Mouse (Mus musculus) heart, embryonic 10.5 days (tissue): ENCODE measurements around the gene Clec4g. TPM values are rescaled to one million over a fixed set of nuclear protein-coding genes. Genes with fewer than 3 reads are reported as not detected.

Experiments
- DNase-seq: peaks from one replicate; pipeline ENCODE4 v3.0.0-alpha.2; 2017; ENCODE audit warnings: low spot score
- H3K27ac ChIP-seq: fragments of 300-500 bp; sonication (generic); 2 replicates; pipeline ENCODE4 v1.5.1; 2016; ENCODE audit warnings: mild to moderate bottlenecking
- H3K27me3 ChIP-seq: fragments of 300-500 bp; sonication (generic); 2 replicates; pipeline ENCODE4 v1.6.1; 2016; ENCODE audit warnings: mild to moderate bottlenecking; ENCODE audit not compliant: poor library complexity, insufficient read depth, severe bottlenecking
- H3K36me3 ChIP-seq: fragments of 300-500 bp; sonication (generic); 2 replicates; pipeline ENCODE4 v1.6.1; 2016; ENCODE audit warnings: mild to moderate bottlenecking, moderate library complexity
- H3K4me1 ChIP-seq: fragments of 300-500 bp; sonication (generic); 2 replicates; pipeline ENCODE4 v1.6.1; 2016; ENCODE audit warnings: mild to moderate bottlenecking
- H3K4me3 ChIP-seq: fragments of 300-500 bp; sonication (generic); 2 replicates; pipeline ENCODE4 v1.5.1; 2016; ENCODE audit warnings: mild to moderate bottlenecking, moderate library complexity
- H3K9me3 ChIP-seq: fragments of 300-500 bp; sonication (generic); 2 replicates; pipeline ENCODE4 v1.6.1; 2016; ENCODE audit warnings: mild to moderate bottlenecking, moderate library complexity
- WGBS: fragments of 180-500 bp; shearing (Covaris S2); methylation state at CpG from one replicate; pipeline ENCODE4 v1.1.7; 2016; 5-methylcytosine and 5-hydroxymethylcytosine counted together
- polyA plus RNA-seq: library from polyadenylated mRNA; unstranded; fragments of >200 nt; fragmentation: Nextera tagmentation; extraction: Ambion mirVana; gene quantifications from 2 replicates; pipeline ENCODE4 v1.2.1, GENCODE M21; 2016

The Clec4g gene
- polyA plus RNA-seq, 1 experiment from 2014 or later: 4.3 TPM

GRCm38 (mm10) chr8:3705711-3706110, 14.7 kb downstream of the Clec4g start:
- H3K9me3 ChIP-seq: no peaks in the 10 kb centered on the region
- H3K4me1 ChIP-seq: peaks cover 7% of the 10 kb centered on the region; the same call in 1 of the 2 replicates
- H3K27me3 ChIP-seq: no peaks in the 10 kb centered on the region
- no peak overlapping the region for H3K27ac ChIP-seq
- DNase-seq: no peak
- WGBS: 61% methylated on average over 4 of the region's 4 CpGs
- H3K4me3 ChIP-seq: no peak overlapping the region
- H3K36me3 ChIP-seq: no peaks in the 10 kb centered on the region

GRCm38 (mm10) chr8:3701491-3701890, 19.0 kb downstream of the Clec4g start:
- H3K27me3 ChIP-seq: no peaks in the 10 kb centered on the region; the same call in 1 of the 2 replicates
- H3K4me3 ChIP-seq: no peak overlapping the region
- no peaks in the 10 kb centered on the region for H3K36me3 ChIP-seq
- H3K27ac ChIP-seq: no peak overlapping the region
- H3K4me1 ChIP-seq: no peaks in the 10 kb centered on the region
- 91% methylated on average over 1 of the region's 1 CpGs for WGBS
- no peak for DNase-seq
- H3K9me3 ChIP-seq: no peaks in the 10 kb centered on the region

GRCm38 (mm10) chr8:3694121-3694520, 26.3 kb downstream of the Clec4g start, which contains the start of gene Fcer2a:
Gene Fcer2a (minus strand): TSS chr8:3694175.
- no peak for DNase-seq
- no peaks in the 10 kb centered on the region for H3K4me1 ChIP-seq
- H3K27ac ChIP-seq: no peak within 1 kb of the TSS
- no peaks in the 10 kb centered on the region for H3K36me3 ChIP-seq
- H3K4me3 ChIP-seq: no peak within 1 kb of the TSS
- WGBS: 76% methylated on average over 3 of the region's 3 CpGs
- no peaks in the 10 kb centered on the region; the same call in 1 of the 2 replicates for H3K27me3 ChIP-seq
- no peaks in the 10 kb centered on the region for H3K9me3 ChIP-seq

- 69% methylated on average over 3 of the region's 3 CpGs for WGBS
- no peak for DNase-seq
- H3K9me3 ChIP-seq: no peaks in the 10 kb centered on the region
Measured at GRCm38 (mm10) chr8:3690774-3691173, 29.7 kb downstream of the Clec4g start.

GRCm38 (mm10) chr8:3687537-3687936, 32.9 kb downstream of the Clec4g start:
- Histone ChIP-seq H3K9me3 (no peaks in the 10 kb centered on the region), H3K36me3 (0 out of 2 replicates have a peak, but pooled peaks cover under 1% of the 10 kb centered on the region), H3K4me1 (no peaks in the 10 kb centered on the region), H3K27ac (no peak overlapping the region), H3K27me3 (no peaks in the 10 kb centered on the region), H3K4me3 (no peak overlapping the region)
- 68% methylated on average over 6 of the region's 6 CpGs for WGBS
- no peak for DNase-seq

More at GRCm38 (mm10) chr8:3690774-3691173, 29.7 kb downstream of the Clec4g start:
- Histone ChIP-seq H3K4me3 (no peak overlapping the region), H3K4me1 (no peaks in the 10 kb centered on the region), H3K27me3 (no peaks in the 10 kb centered on the region), H3K36me3 (no peaks in the 10 kb centered on the region), H3K27ac (no peak overlapping the region)

GRCm38 (mm10) chr8:3685422-3685821, 35.0 kb downstream of the Clec4g start:
- Histone ChIP-seq H3K4me3 (no peak overlapping the region), H3K36me3 (peaks cover 21% of the 10 kb centered on the region), H3K27me3 (no peaks in the 10 kb centered on the region), H3K4me1 (no peaks in the 10 kb centered on the region), H3K27ac (no peak overlapping the region), H3K9me3 (no peaks in the 10 kb centered on the region)
- no peak for DNase-seq
- 62% methylated on average over 5 of the region's 5 CpGs for WGBS

GRCm38 (mm10) chr8:3684530-3684929, 35.9 kb downstream of the Clec4g start:
- no peaks in the 10 kb centered on the region for H3K4me1 ChIP-seq
- peaks cover 30% of the 10 kb centered on the region for H3K36me3 ChIP-seq
- H3K9me3 ChIP-seq: no peaks in the 10 kb centered on the region
- no peaks in the 10 kb centered on the region for H3K27me3 ChIP-seq
- no peak overlapping the region for H3K27ac ChIP-seq
- no peak for DNase-seq
- H3K4me3 ChIP-seq: no peak overlapping the region

- no peak overlapping the region for H3K4me3 ChIP-seq
- DNase-seq: no peak
- WGBS: 69% methylated on average over 6 of the region's 6 CpGs
- H3K4me1 ChIP-seq: 0 out of 2 replicates have a peak, but pooled peaks cover 4% of the 10 kb centered on the region
- H3K36me3 ChIP-seq: peaks cover 39% of the 10 kb centered on the region
- H3K9me3 ChIP-seq: no peaks in the 10 kb centered on the region
- H3K27ac ChIP-seq: no peak overlapping the region
- no peaks in the 10 kb centered on the region for H3K27me3 ChIP-seq
Measured at GRCm38 (mm10) chr8:3683408-3684176, 36.9 kb downstream of the Clec4g start.

- Histone ChIP-seq H3K27me3 (no peaks in the 10 kb centered on the region), H3K9me3 (no peaks in the 10 kb centered on the region), H3K4me1 (0 out of 2 replicates have a peak, but pooled peaks cover 7% of the 10 kb centered on the region), H3K4me3 (no peak overlapping the region), H3K27ac (no peak overlapping the region), H3K36me3 (peaks cover 41% of the 10 kb centered on the region)
- WGBS: 87% methylated on average over 5 of the region's 5 CpGs
- no peak for DNase-seq
Measured at GRCm38 (mm10) chr8:3682435-3682834, 38.0 kb downstream of the Clec4g start.

GRCm38 (mm10) chr8:3679656-3680055, 40.8 kb downstream of the Clec4g start:
- H3K27ac ChIP-seq: no peak overlapping the region

GRCm38 (mm10) chr8:3679236-3679635, 41.2 kb downstream of the Clec4g start:
- Histone ChIP-seq H3K4me1 (0 out of 2 replicates have a peak, but pooled peaks cover 13% of the 10 kb centered on the region), H3K27ac (no peak overlapping the region), H3K27me3 (no peaks in the 10 kb centered on the region), H3K9me3 (no peaks in the 10 kb centered on the region), H3K36me3 (peaks cover 41% of the 10 kb centered on the region), H3K4me3 (no peak overlapping the region)
- 91% methylated on average over 23 of the region's 23 CpGs for WGBS
- no peak for DNase-seq

More at GRCm38 (mm10) chr8:3679656-3680055, 40.8 kb downstream of the Clec4g start:
- WGBS: 93% methylated on average over 5 of the region's 5 CpGs
- H3K27me3 ChIP-seq: no peaks in the 10 kb centered on the region
- 0 out of 2 replicates have a peak, but pooled peaks cover 13% of the 10 kb centered on the region for H3K4me1 ChIP-seq
- no peak for DNase-seq
- H3K36me3 ChIP-seq: peaks cover 41% of the 10 kb centered on the region
- H3K9me3 ChIP-seq: no peaks in the 10 kb centered on the region
- H3K4me3 ChIP-seq: no peak overlapping the region

GRCm38 (mm10) chr8:3678831-3679230, 41.6 kb downstream of the Clec4g start:
- Histone ChIP-seq H3K4me3 (no peak overlapping the region), H3K27me3 (no peaks in the 10 kb centered on the region), H3K27ac (no peak overlapping the region), H3K9me3 (no peaks in the 10 kb centered on the region), H3K4me1 (0 out of 2 replicates have a peak, but pooled peaks cover 13% of the 10 kb centered on the region), H3K36me3 (peaks cover 41% of the 10 kb centered on the region)
- WGBS: 94% methylated on average over 23 of the region's 23 CpGs
- DNase-seq: no peak

GRCm38 (mm10) chr8:3676993-3677579, 43.4 kb downstream of the Clec4g start:
- H3K27me3 ChIP-seq: no peaks in the 10 kb centered on the region
- H3K9me3 ChIP-seq: no peaks in the 10 kb centered on the region
- 0 out of 2 replicates have a peak, but pooled peaks cover 13% of the 10 kb centered on the region for H3K4me1 ChIP-seq
- H3K27ac ChIP-seq: peak overlapping the region; percentile 96
- DNase-seq: no peak
- H3K4me3 ChIP-seq: peak overlapping the region; percentile 95
- WGBS: 6% methylated on average over 15 of the region's 15 CpGs
- H3K36me3 ChIP-seq: peaks cover 36% of the 10 kb centered on the region
